Mouse (Mus musculus) yolk sac, embryonic 10.5 days (tissue): ENCODE results near the gene Mgarp.
A peak's percentile ranks its signal among the peaks of the same experiment; 100 is the strongest.
"Not testable (repeated sequence)": the region's sequence is repeated elsewhere in the genome, so short reads cannot be mapped to it uniquely, and the experiment has no call there.

Experiments used
- DNase-seq: peaks from one replicate; pipeline ENCODE4 v3.0.0-alpha.2; 2017; ENCODE audit warnings: low spot score

Gene Mgarp

GRCm38 (mm10) chr3:51396219-51397068 is at the start of gene Mgarp:
Gene Mgarp (minus strand): TSS chr3:51396738.
- peak; percentile 73 for DNase-seq

GRCm38 (mm10) chr3:51434871-51435595 is 38.5 kb upstream of the Mgarp start:
- no peak for DNase-seq

GRCm38 (mm10) chr3:51434364-51434763 is 37.8 kb upstream of the Mgarp start:
- DNase-seq = not testable (repeated sequence)

GRCm38 (mm10) chr3:51425394-51425793 is 28.9 kb upstream of the Mgarp start:
- DNase-seq = no peak

GRCm38 (mm10) chr3:51421921-51422320 is 25.4 kb upstream of the Mgarp start:
- no peak for DNase-seq

GRCm38 (mm10) chr3:51417966-51418365 is 21.4 kb upstream of the Mgarp start:
- no peak for DNase-seq

- no peak for DNase-seq
Observed at GRCm38 (mm10) chr3:51417485-51417884, 20.9 kb upstream of the Mgarp start.

- DNase-seq = no peak
Observed at GRCm38 (mm10) chr3:51417135-51417458, 20.6 kb upstream of the Mgarp start.

- DNase-seq = peak; percentile 65
Observed at GRCm38 (mm10) chr3:51416364-51417134, 20.0 kb upstream of the Mgarp start.

- no peak for DNase-seq
Observed at GRCm38 (mm10) chr3:51416073-51416363, 19.5 kb upstream of the Mgarp start.

- peak; percentile 93 for DNase-seq
Observed at GRCm38 (mm10) chr3:51415098-51416072, 18.8 kb upstream of the Mgarp start, which contains the start of gene Naa15. Gene Naa15 (plus strand): TSS chr3:51415148.

- peak; percentile 64 for DNase-seq
Observed at GRCm38 (mm10) chr3:51413276-51413675, 16.7 kb upstream of the Mgarp start.

GRCm38 (mm10) chr3:51412457-51412856 is 15.9 kb upstream of the Mgarp start:
- DNase-seq = peak; percentile 58

GRCm38 (mm10) chr3:51408561-51409183 is 12.1 kb upstream of the Mgarp start, which contains the start of gene Ndufc1:
Gene Ndufc1 (minus strand): TSS chr3:51408988.
- DNase-seq = peak; percentile 92

- DNase-seq = no peak
Observed at GRCm38 (mm10) chr3:51407870-51408560, 11.5 kb upstream of the Mgarp start.

GRCm38 (mm10) chr3:51402628-51403027 is 6.1 kb upstream of the Mgarp start:
- no peak for DNase-seq

- DNase-seq = not testable (repeated sequence)
Observed at GRCm38 (mm10) chr3:51402054-51402453, 5.5 kb upstream of the Mgarp start.

- DNase-seq = no peak
Observed at GRCm38 (mm10) chr3:51400682-51401081, 4.1 kb upstream of the Mgarp start.

GRCm38 (mm10) chr3:51399531-51399930 is 3.0 kb upstream of the Mgarp start:
- DNase-seq = no peak

- no peak for DNase-seq
Observed at GRCm38 (mm10) chr3:51398667-51399066, 2.1 kb upstream of the Mgarp start.
